Mouse (Mus musculus): ENCODE measurements around the gene Pnldc1. TPM values are rescaled to one million over a fixed set of nuclear protein-coding genes. Genes with fewer than 3 reads are reported as not detected.
A peak's percentile ranks its signal among the peaks of the same experiment; 100 is the strongest.
"Not testable (repeated sequence)": the region's sequence is repeated elsewhere in the genome, so short reads cannot be mapped to it uniquely, and the experiment has no call there.

Gene Pnldc1
- polyA plus RNA-seq (2015; fragmentation: Nextera tagmentation; extraction: Ambion mirVana) = 1.5 and 2.0 TPM in 2 replicates

GRCm38 (mm10) chr17:12909361-12910280 lies at the start of gene Pnldc1:
Gene Pnldc1, minus strand, starts transcription at chr17:12910230.
- Histone ChIP-seq H3K4me2 (replicated peaks) (no peak within 1 kb of the TSS), H3K4me1 (replicated peaks) (peaks cover under 1% of the 10 kb centered on the region; the same call in 1 of the 2 replicates), H3K36me3 (peaks cover 59% of the 10 kb centered on the region), H3K27ac (no peak within 1 kb of the TSS), H3K4me3 (replicated peaks) (no peak within 1 kb of the TSS), H3K9ac (replicated peaks) (no peak within 1 kb of the TSS), H3K27me3 (no peaks in the 10 kb centered on the region), H3K9me3 (no peaks in the 10 kb centered on the region)
- no peak for ATAC-seq
- 81% methylated on average over 35 of the region's 35 CpGs for WGBS

- not testable (repeated sequence) for H3K27ac ChIP-seq, H3K27me3 ChIP-seq, ATAC-seq, H3K9me3 ChIP-seq
- 18% methylated on average over 1 of the region's 2 CpGs for WGBS
- Histone ChIP-seq H3K36me3 (peaks cover 27% of the 10 kb centered on the region), H3K4me1 (replicated peaks) (peaks cover 32% of the 10 kb centered on the region), H3K4me3 (replicated peaks) (peak overlapping the region; percentile 38), H3K4me2 (replicated peaks) (peak overlapping the region; percentile 60), H3K9ac (replicated peaks) (peak overlapping the region; percentile 51; the same call in 1 of the 2 replicates)
Observed at GRCm38 (mm10) chr17:12959377-12959776, 49.3 kb upstream of the Pnldc1 start.

- Histone ChIP-seq H3K36me3 (peaks cover 41% of the 10 kb centered on the region), H3K4me1 (replicated peaks) (peaks cover 29% of the 10 kb centered on the region), H3K9me3 (no peaks in the 10 kb centered on the region), H3K9ac (replicated peaks) (no peak overlapping the region), H3K27me3 (no peaks in the 10 kb centered on the region), H3K4me2 (replicated peaks) (no peak overlapping the region), H3K27ac (no peak overlapping the region), H3K4me3 (replicated peaks) (no peak overlapping the region)
- 96% methylated on average over 8 of the region's 8 CpGs for WGBS
- ATAC-seq = no peak
Observed at GRCm38 (mm10) chr17:12956664-12957063, 46.6 kb upstream of the Pnldc1 start.

DNA sequence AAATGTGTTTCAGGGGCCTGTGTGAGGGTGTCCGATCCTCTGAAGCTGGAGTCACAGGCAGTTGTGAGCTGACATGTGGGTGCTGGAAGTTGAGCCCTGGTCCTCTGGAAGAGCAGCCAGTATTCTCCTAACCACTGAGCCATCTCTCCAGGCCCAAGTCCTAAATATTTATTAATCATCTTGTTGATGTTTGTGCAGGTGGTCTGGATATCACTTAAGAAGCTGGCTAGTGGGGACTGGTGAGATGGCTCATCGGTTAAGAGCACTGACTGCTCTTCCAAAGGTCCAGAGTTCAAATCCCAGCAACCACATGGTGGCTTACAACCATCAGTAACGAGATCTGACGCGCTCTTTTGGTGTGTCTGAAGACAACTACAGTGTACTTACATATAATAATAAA lies 39.6 kb upstream of the Pnldc1 start:
- WGBS = 92% methylated on average over 5 of the region's 5 CpGs
- no peaks in the 10 kb centered on the region for H3K4me1 ChIP-seq (replicated peaks)
- no peak overlapping the region for H3K4me2 ChIP-seq (replicated peaks)
- H3K27ac ChIP-seq = no peak overlapping the region
- H3K4me3 ChIP-seq (replicated peaks) = no peak overlapping the region
- no peak overlapping the region for H3K9ac ChIP-seq (replicated peaks)
- H3K9me3 ChIP-seq = no peaks in the 10 kb centered on the region
- no peaks in the 10 kb centered on the region for H3K27me3 ChIP-seq
- no peak for ATAC-seq
- peaks cover 72% of the 10 kb centered on the region for H3K36me3 ChIP-seq

DNA sequence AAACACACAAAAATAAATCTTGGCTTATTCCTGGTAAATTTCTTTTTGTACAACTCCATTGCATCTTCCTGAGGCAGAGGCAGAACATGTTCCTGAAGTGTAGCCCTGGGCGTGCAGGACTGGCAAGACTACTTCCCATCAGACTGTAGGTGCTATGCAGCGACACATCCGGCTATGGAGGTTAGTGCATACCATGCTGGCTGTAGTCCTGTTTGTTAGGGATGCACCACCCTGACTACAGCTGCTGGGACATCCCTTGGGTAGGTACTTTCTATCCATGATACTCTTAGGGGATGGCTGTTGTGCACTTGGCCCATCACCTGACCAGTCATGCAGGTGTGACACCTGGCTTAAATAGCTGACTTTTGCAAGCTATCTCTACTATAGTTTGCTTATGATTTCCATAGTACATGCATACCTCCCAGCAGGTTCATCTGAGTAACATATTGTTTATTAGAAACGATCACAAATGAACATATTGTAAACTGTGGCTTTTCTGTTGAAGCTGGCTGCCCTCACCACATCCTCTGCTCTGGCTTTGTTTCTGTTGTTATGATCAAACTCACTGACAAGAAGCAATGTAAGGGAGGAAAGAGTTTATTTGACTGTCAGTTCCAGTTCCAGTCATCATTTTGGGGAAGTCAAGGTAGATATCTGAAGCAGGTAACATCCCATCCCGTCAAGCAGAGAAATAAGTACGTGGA lies 32.6 kb upstream of the Pnldc1 start:
- ATAC-seq = no peak
- peaks cover 10% of the 10 kb centered on the region for H3K4me1 ChIP-seq (replicated peaks)

GRCm38 (mm10) chr17:12941543-12942260 lies 31.7 kb upstream of the Pnldc1 start:
- Histone ChIP-seq H3K4me2 (replicated peaks) (no peak overlapping the region), H3K9me3 (no peaks in the 10 kb centered on the region), H3K36me3 (peaks cover 44% of the 10 kb centered on the region), H3K4me1 (replicated peaks) (peaks cover 10% of the 10 kb centered on the region), H3K27ac (no peak overlapping the region), H3K27me3 (no peaks in the 10 kb centered on the region), H3K9ac (replicated peaks) (no peak overlapping the region), H3K4me3 (replicated peaks) (no peak overlapping the region)
- WGBS = 81% methylated on average over 8 of the region's 8 CpGs
- no peak for ATAC-seq

More for the DNA sequence above, 32.6 kb upstream of the Pnldc1 start:
- 97% methylated on average over 6 of the region's 6 CpGs for WGBS
- no peak overlapping the region for H3K9ac ChIP-seq (replicated peaks)
- H3K27ac ChIP-seq = no peak overlapping the region
- H3K4me2 ChIP-seq (replicated peaks) = no peak overlapping the region
- no peaks in the 10 kb centered on the region for H3K9me3 ChIP-seq
- peaks cover 46% of the 10 kb centered on the region for H3K36me3 ChIP-seq
- H3K27me3 ChIP-seq = no peaks in the 10 kb centered on the region
- H3K4me3 ChIP-seq (replicated peaks) = no peak overlapping the region

GRCm38 (mm10) chr17:12940151-12940805 lies 30.2 kb upstream of the Pnldc1 start, which contains the start of gene Acat3:
Gene Acat3, minus strand, starts transcription at chr17:12940600.
- Histone ChIP-seq H3K4me1 (replicated peaks) (peaks cover 10% of the 10 kb centered on the region), H3K4me2 (replicated peaks) (peak within 1 kb of the TSS; percentile 50), H3K27ac (no peak within 1 kb of the TSS), H3K9me3 (no peaks in the 10 kb centered on the region), H3K9ac (replicated peaks) (peak within 1 kb of the TSS; percentile 36; the same call in 1 of the 2 replicates), H3K4me3 (replicated peaks) (peak within 1 kb of the TSS; percentile 18), H3K27me3 (no peaks in the 10 kb centered on the region), H3K36me3 (peaks cover 31% of the 10 kb centered on the region)
- WGBS = 15% methylated on average over 27 of the region's 27 CpGs
- ATAC-seq = peak; percentile 75

DNA sequence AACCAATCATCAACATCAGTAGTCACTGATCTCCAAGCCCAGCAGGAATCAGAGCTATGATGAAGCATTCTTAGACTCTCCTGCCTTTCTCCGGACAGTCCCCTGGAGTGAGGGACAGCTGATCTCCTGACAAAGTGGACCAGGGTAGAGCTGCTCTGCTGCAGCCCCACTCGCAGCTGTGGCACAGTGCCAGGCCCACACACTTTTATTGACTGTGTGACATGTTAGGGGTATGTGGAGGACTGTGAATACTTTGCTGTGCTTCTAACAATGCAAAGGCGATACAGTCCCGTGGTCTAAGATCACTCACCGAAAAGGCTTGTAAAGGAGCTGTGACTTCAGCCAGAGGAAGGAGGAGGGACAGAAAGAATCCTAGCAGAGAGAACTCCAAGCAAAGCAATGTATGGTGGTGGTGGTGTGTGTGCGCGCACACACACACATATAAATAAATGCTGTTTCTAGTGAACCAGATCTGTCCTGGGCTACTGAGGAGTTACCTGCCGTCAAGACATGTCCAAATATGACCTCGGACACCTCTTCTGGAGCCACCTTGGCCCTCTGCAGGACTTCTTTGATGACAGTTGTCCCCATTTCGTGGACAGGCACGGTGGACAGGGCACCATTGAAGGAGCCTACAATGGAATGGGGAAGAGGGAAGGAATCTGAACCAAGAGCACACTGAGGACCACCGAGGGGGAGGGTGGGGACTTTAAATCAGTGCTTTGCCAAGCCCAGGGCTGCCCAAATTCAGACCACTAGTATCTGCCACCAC lies 29.5 kb upstream of the Pnldc1 start:
- Histone ChIP-seq H3K36me3 (peaks cover 24% of the 10 kb centered on the region), H3K4me1 (replicated peaks) (peaks cover 10% of the 10 kb centered on the region), H3K4me2 (replicated peaks) (peak overlapping the region; percentile 50)
- not testable (repeated sequence) for H3K4me3 ChIP-seq (replicated peaks); H3K27ac ChIP-seq; H3K9me3 ChIP-seq; H3K9ac ChIP-seq (replicated peaks); H3K27me3 ChIP-seq
- 46% methylated on average over 2 of the region's 12 CpGs for WGBS
- ATAC-seq = peak; percentile 74

GRCm38 (mm10) chr17:12938077-12938476 lies 28.0 kb upstream of the Pnldc1 start:
- ATAC-seq = no peak
- peaks cover 11% of the 10 kb centered on the region for H3K36me3 ChIP-seq
- 25% methylated on average over 2 of the region's 2 CpGs for WGBS

GRCm38 (mm10) chr17:12937412-12937970 lies 27.5 kb upstream of the Pnldc1 start:
- no peaks in the 10 kb centered on the region for H3K27me3 ChIP-seq
- WGBS = 95% methylated on average over 2 of the region's 2 CpGs
- ATAC-seq = no peak
- H3K4me3 ChIP-seq (replicated peaks) = no peak overlapping the region
- H3K4me2 ChIP-seq (replicated peaks) = no peak overlapping the region
- H3K9me3 ChIP-seq = no peaks in the 10 kb centered on the region
- H3K4me1 ChIP-seq (replicated peaks) = peaks cover 10% of the 10 kb centered on the region
- no peak overlapping the region for H3K9ac ChIP-seq (replicated peaks)
- H3K27ac ChIP-seq = no peak overlapping the region
- H3K36me3 ChIP-seq = peaks cover 5% of the 10 kb centered on the region

More at GRCm38 (mm10) chr17:12938077-12938476, 28.0 kb upstream of the Pnldc1 start:
- no peaks in the 10 kb centered on the region for H3K27me3 ChIP-seq
- H3K9me3 ChIP-seq = no peaks in the 10 kb centered on the region
- H3K4me2 ChIP-seq (replicated peaks) = no peak overlapping the region
- H3K4me1 ChIP-seq (replicated peaks) = peaks cover 10% of the 10 kb centered on the region
- no peak overlapping the region for H3K27ac ChIP-seq
- no peak overlapping the region for H3K4me3 ChIP-seq (replicated peaks)
- H3K9ac ChIP-seq (replicated peaks) = no peak overlapping the region
